Mouse (Mus musculus) cerebellum, postnatal 36 days (tissue): Measurements from ENCODE around the gene Rad51b.
A peak's percentile ranks its signal among the peaks of the same experiment; 100 is the strongest.

ENCODE experiments used
- DNase-seq, 2 experiments: peaks; one replicate each; pipeline ENCODE4 v3.0.0; 2021 to 2022; ENCODE audit warnings: mixed read lengths in 2 of 2

Rad51b gene

DNA sequence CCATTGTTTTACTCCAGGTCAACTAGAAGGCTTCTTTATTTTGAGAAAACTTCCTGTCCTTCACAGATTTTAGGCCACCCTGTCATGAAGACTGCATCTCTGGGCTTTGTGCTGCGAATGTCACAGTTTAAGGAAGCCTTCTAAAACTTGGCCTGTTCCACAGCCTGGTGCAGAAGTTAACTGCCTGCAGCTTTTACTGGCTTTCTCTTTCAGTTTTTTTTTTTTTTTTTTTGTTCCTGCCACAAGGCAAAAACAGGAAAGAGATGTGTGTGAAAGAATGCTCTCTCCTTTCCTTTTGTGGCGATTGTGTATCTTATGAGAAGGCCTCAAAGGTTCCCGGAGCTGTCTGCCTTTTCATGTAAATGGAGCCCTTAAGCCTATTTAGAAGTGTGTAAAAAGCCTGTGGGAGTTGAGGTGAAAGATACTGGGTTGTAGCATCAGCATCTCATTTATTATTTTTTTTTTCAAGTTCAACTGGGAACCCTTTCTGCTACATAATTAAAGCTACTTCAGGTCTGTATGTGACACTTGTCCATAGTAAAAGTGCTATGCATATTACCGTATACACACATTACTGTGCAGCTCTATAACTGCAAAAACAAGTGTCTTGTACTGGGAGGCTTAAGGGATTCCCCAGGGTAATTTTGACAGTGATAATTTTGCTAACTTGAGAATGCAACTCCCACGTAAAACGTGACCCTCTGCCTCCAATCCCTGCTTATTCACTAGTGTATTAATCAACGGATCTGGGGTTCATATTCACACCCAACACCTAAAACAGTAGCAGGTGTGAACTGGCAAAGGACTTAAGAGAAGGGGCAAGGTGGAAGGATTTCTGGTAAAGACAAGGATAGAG, 328.8 kb downstream of the Rad51b start:
- no peak for DNase-seq

DNA sequence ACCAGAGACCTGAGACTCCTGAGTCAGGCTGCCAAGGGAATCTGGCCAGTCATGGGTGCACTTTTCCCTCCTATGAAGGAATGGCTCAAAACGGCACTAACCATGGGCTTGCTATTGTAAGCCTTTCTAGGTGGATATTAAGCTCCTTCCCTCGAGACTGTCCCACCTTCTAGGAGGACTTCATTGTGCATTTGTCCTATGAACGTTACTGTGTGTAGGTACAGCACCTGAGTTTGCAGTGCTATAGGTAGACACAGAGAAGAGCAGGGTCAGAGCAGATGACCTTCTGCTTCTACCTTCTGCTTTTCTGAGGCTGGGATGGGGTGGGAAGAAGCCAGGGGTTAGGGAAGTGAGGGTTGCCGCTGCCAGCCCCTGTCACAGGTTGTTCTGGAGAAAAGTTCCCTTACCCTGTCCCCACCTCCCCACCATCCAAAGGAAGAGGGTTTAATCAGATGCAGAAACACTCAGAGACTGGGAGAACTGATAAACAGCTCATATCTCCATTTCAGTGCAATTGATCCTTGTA, 329.5 kb downstream of the Rad51b start:
- DNase-seq = no peak

DNA sequence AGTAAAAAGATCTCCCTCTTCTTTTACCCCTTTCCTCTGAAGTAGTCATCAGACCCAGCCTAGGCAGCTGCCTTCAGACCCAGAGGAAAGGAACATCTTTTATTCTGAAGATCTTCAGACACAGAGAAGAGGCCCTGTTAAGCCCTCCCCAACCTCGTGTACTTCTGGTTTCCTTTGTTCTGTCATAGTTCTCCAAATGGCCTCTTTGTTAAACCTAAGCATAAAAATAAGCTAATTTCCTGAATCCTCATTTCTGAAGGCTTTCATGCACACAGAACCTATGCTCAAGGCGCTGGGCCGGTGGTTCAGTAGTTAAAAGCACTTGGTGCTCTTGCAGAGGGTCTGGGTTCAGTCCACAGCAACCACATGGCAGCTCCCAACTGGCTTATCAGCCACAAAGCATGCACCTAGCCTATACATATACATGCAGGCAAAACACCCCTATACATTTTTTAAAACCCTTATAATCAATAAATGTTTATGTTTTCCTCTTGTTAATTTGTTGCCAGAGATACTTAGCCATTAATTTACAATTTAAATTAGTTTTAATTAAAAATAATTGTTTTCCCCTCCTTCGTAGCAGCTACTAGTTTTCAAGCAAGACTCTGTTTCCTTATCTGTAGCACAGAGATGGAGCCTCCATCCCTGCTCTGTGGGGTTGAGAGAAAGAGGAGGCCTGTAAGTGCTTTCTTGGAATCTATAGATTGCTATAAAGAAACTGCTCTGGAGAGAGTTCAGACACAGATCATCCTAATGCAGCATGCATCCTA, 330.5 kb downstream of the Rad51b start:
- no peak for DNase-seq

DNA sequence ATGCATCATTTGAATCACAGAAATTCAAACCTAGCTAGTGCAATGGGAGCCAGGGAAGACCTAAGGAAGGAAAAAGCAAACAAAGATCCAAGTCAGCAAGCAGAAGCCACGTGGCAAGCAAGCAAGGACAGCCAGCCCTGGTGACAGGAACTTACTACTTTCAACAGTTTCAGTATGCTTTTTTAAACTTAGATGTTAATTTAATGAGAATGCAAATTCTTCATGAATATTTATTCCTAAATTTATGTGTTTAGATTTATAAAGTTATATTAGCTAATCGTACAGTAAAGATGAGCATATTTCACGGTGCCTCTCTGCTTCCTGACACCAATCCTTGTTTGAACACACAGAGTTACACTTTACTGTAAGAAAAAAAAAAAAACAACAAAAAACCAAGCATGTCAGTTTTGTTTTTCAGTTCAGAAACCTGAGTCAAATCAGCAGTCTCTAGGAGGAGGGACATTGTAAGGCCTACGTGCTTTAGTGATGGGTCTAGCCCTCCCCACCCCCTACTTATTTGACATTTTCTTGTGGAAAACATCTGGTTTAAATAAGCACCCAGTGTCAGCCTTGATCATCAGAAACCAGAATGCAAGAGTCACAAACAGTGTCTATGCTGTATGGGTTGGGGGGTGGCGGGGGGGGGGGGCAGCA, 331.2 kb downstream of the Rad51b start:
- DNase-seq = no peak

DNA sequence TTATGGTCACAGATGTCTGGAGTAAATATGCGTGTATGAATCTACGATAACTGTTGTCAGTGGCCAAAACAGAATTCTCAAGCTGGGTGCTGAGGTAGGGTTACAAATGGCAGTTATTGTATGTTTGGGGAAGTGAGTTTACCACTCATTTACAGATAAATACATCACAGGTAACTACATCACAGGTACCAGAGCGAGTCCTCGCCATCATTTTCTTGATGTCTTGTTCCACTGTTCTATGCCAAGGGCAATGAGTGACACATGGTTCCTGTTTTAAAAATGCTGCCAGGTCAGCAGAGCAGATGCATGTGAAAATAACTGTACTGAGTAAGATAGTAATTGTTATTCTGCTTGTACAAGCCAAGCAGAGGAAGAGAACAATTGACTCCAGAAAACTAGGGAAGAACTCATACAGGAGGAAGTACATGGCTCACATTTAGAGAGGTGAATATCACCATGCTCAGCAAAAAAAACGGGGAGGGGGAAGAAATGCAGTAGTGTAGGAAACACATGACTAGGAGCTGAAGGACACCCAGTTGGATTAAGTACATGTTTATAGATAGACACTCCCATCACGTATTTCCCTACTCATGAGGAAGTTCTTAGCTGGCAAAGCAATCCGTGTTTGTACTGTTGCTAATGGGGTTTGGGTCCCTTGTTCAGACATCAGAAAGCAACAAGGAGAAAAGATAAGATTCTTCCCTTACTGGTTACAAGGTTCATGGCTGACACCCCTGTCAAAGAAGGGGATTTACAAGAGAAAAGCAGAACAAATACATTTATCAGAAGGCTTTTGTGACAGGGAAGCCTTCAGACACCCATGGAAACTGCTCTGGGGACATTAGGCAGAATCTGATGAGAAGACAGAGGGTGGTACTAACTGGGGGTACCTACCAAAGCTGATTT, 333.1 kb downstream of the Rad51b start:
- DNase-seq = no peak

- DNase-seq = no peak
Observed at GRCm38 (mm10) chr12:79633458-79634106, 336.5 kb downstream of the Rad51b start.

DNA sequence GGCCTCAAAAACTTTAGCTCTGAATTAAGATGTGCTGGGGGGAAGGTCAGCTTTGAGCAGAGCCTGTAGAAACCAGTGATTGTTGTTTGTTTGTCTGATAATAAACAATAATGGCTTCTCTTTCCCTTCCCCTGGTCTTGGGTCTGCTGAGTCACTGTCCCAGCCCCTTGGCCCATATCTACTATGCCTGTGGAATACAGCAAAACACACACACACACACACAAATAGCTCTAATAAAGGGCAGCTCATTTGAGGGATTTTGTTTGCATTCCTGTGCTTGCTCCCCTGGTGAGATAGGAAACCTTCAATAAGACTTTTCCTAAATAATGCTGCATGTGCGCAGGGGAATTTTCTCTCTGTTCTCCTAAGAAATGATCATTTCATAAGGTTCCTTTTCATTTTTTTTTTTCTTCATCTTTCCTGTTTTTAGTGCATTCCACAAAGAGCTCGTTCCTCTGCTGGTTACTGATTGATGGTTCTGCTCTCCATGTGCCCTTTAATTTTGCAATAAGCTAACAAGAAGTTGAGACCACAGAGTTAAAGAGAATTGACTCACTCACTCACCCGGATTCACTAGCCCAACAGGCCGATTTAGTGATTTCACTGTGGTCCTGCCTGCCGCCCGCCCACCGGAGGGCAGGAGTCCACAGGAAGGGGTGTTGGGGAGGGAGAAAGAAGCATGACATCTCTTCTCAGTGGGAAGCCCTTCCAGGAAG, 344.6 kb downstream of the Rad51b start:
- no peak for DNase-seq

DNA sequence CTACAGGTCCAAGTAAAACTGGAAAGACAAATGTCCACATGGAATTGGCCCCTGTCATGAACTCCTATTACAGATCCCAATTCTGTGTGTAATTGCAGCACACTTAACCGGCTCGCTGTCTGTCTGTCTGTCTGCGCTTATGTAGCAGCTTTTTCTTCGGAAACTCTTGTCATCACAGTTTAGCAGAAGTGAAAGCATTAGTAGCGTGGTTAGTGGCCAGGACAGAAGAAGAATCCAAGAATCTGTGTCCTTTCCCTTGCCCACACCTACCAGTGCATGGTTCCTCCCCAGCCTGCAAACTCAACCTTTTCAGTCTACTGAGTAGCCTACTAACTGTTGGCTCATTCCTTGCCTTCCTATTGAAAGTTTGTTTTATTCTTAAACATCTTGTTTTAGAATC, 345.6 kb downstream of the Rad51b start:
- no peak for DNase-seq

GRCm38 (mm10) chr12:79645656-79646055, 348.6 kb downstream of the Rad51b start:
- peak; percentile 7 to 18 for DNase-seq

GRCm38 (mm10) chr12:79646646-79647164, 349.6 kb downstream of the Rad51b start:
- no peak for DNase-seq

DNA sequence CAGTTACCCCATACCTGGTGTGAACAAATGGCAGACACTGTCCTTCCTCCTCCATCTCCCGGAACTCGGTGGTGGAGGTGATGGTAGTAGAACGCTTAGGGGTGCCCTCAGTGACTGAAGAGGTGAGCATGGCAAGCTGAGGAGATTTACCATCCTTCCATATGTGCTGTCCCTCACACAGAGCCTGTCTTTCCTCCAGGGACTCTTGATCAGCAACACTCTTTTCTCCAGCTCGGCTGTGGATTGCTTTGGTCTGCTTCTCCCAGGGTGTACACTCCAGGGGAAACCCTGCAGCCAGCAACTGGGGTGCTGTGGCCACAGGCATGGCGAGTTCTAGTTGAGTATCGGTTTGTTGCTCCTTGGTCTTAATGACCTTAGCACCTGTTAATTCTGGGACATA, 350.3 kb downstream of the Rad51b start:
- DNase-seq = no peak

- DNase-seq = no peak
Observed at GRCm38 (mm10) chr12:79647976-79648375, 350.9 kb downstream of the Rad51b start.

- no peak for DNase-seq
Observed at GRCm38 (mm10) chr12:79648812-79649700, 352.0 kb downstream of the Rad51b start.

GRCm38 (mm10) chr12:79649796-79650195, 352.7 kb downstream of the Rad51b start:
- no peak for DNase-seq

DNA sequence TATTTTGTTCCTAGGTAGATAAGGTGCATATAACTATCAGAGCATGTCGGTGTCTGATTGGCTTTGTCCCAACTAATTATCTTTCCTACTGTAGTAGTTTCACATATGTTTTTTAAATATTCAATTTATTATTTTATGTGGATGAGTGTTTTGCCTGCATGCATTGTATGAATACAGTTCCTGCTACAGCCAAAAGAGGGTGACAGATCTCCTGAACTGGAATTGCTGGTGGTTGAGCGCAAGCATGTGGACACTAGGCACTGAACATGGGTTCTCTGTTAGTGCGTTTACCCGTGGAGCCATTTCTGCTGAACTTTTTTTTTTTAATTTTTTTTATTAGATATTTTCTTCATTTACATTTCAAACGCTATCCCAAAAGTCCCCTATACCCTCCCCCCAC, 358.1 kb downstream of the Rad51b start:
- DNase-seq = no peak

DNA sequence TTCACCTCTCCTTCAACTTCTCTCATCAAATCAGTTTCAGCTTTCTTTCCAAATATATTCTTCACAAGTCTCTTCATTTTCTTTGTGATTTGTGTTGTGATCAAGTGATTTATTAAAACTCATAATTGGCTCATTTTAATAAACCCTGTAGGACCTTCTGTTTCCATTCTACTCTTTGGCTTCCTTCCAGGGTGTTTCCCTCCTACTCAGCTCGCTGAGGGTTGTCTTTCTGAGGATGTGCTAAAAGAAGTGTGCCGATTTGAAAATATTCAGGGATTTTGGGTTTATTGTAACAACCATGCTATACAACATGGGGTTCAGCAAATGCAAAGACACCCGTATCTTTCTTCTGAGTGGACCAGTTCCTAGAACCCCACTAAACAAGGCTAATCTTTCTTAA, 361.8 kb downstream of the Rad51b start:
- no peak for DNase-seq

DNA sequence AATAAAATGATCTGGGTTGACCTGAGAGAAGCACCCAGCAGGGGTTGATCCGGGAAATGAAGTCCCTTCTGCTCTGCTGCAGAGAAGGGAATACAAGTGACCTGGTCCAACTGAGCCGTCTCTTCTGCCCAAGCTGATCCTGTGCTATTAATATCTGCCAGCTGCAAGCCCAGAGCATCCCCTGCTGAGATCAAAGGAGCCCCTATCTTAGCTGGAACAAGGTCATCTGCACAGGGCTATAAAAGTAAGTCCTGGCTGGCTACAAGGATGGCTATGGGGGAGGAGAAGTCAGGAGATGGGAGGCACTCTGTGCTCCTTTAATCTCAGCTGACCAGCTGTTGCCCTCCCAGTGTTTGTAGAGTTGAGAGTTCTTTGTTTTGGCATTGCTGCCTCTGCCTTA, 364.2 kb downstream of the Rad51b start:
- peak in 1 of 2 experiments; percentile 7 for DNase-seq

- DNase-seq = no peak
Observed at GRCm38 (mm10) chr12:79663131-79663892, 366.2 kb downstream of the Rad51b start.
